Mouse (Mus musculus): ENCODE results near the gene Pcolce. TPM values are rescaled to one million over a fixed set of nuclear protein-coding genes. Genes with fewer than 3 reads are reported as not detected.

The Pcolce gene
- polyA plus RNA-seq, 1 experiment = 368 TPM

DNA sequence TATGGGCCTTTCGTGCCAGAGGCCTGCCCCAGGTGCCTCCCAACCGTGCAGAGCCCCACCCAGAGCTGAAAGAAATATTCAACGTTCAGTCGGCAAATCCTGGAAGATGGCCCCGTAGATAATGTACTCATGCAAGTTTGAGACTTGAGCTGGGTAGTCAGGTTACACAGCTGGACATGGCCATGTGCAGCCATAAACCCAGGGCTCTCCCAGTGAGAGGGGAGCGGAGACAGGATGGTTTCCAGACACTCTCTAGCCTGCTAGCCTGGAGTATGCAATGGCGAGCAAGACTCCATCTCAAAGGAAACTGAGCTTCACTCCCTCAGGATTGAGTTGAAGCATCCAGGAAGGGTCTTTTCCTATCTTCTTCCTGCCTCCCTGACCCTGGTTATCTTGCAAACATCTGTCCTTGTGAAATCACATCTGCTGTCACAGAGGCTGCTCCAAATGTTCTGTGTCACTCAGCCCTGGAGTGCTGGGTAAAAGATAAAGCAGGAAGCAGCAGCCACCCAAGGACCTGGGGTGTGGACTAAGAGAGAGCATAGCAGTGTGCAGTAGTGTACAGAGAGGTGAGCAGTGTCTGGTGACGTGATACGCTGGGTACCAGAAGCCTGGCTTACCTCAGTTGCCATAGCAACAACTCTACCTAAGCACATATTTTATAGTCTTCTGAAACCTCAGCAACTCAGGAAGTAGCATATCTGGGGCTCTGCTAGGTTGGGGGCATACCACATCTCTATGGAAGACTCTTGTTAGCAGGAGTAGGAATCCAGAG lies 34.4 kb upstream of the Pcolce start:
- Histone ChIP-seq H3K27me3 (ENCODE audit: control insufficient read depth, insufficient read depth, insufficient read length) (no peaks in the 10 kb centered on the region), H3K4me2 (ENCODE audit: low read depth) (no peak overlapping the region), H3K79me2 (ENCODE audit: control insufficient read depth, insufficient read depth) (no peaks in the 10 kb centered on the region), H3ac (ENCODE audit: control insufficient read depth, insufficient read length) (no peak overlapping the region), H3K36me3 (ENCODE audit: control insufficient read depth, insufficient read depth) (no peaks in the 10 kb centered on the region), H3K4me3 (no peak overlapping the region)
- TF ChIP-seq MYOD1 (IDR thresholded peaks at IDR 0.05; ENCODE audit: control insufficient read depth in 1 of 3, insufficient read length in 2 of 3, low read depth in 2 of 3) = no peak
- no peak for TF ChIP-seq POLR2AphosphoS2 (IDR thresholded peaks at IDR 0.05; ENCODE audit: insufficient read length, low read depth)
- TF ChIP-seq MYOG (IDR thresholded peaks at IDR 0.05; ENCODE audit: control insufficient read depth in 1 of 3, insufficient read depth in 1 of 3, insufficient read length in 2 of 3, low read depth in 2 of 3) = no peak
- no peak for TF ChIP-seq TCF3 (IDR thresholded peaks at IDR 0.05; ENCODE audit: insufficient read length, low read depth)
- TF ChIP-seq POLR2A (IDR thresholded peaks at IDR 0.05; ENCODE audit: insufficient read length, low read depth) = no peak
- no peak for TF ChIP-seq SRF (IDR thresholded peaks at IDR 0.05; ENCODE audit: control insufficient read depth, insufficient read length, low read depth)
- no peak for TF ChIP-seq REST (IDR thresholded peaks at IDR 0.05; ENCODE audit: insufficient read depth, insufficient read length)
- no peak for TF ChIP-seq TCF12 (IDR thresholded peaks at IDR 0.05; ENCODE audit: insufficient read depth, poor library complexity, severe bottlenecking)
- TF ChIP-seq E2F4 (IDR thresholded peaks at IDR 0.05; ENCODE audit: insufficient read depth) = no peak
- TF ChIP-seq CEBPB (IDR thresholded peaks at IDR 0.05; ENCODE audit: insufficient read depth, poor library complexity, severe bottlenecking) = no peak
- no peak for TF ChIP-seq MAX (IDR thresholded peaks at IDR 0.05; ENCODE audit: low read depth)
- TF ChIP-seq USF1 (IDR thresholded peaks at IDR 0.05; ENCODE audit: low read depth) = no peak

DNA sequence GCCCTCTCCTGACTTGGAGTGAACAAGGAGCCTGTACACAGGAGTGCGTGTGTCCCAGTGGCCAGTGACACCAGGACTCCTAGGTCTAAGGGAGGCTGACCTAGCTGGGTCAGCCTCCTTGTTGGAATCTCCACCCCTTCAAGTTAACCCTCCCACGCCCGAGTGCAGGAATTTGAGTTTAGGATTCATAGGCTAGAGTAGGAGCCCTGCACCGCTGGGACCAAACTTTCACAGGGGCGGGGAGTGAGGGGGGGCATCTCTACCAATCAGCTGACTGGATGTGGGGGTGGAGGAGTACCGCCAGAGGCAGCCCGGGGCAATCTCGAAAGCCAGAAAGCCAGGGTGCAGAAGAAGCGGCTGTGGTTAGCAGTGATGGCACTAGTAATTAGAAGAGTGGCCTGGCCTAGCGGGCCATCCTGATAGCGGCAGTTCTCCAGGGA lies 32.1 kb upstream of the Pcolce start, which contains the start of gene Irs3:
Gene Irs3, minus strand, starts transcription at position 63 of the 440 bp plus-strand sequence.
- no peak for TF ChIP-seq MYOG (IDR thresholded peaks at IDR 0.05; ENCODE audit: control insufficient read depth in 1 of 3, insufficient read depth in 1 of 3, insufficient read length in 2 of 3, low read depth in 2 of 3)
- TF ChIP-seq CEBPB (IDR thresholded peaks at IDR 0.05; ENCODE audit: insufficient read depth, poor library complexity, severe bottlenecking) = no peak
- no peak for TF ChIP-seq POLR2A (IDR thresholded peaks at IDR 0.05; ENCODE audit: insufficient read length, low read depth)
- no peak for TF ChIP-seq POLR2AphosphoS2 (IDR thresholded peaks at IDR 0.05; ENCODE audit: insufficient read length, low read depth)
- no peak for TF ChIP-seq REST (IDR thresholded peaks at IDR 0.05; ENCODE audit: insufficient read depth, insufficient read length)
- TF ChIP-seq SRF (IDR thresholded peaks at IDR 0.05; ENCODE audit: control insufficient read depth, insufficient read length, low read depth) = no peak
- no peak for TF ChIP-seq USF1 (IDR thresholded peaks at IDR 0.05; ENCODE audit: low read depth)
- TF ChIP-seq E2F4 (IDR thresholded peaks at IDR 0.05; ENCODE audit: insufficient read depth) = no peak
- no peak for TF ChIP-seq TCF12 (IDR thresholded peaks at IDR 0.05; ENCODE audit: insufficient read depth, poor library complexity, severe bottlenecking)
- no peak for TF ChIP-seq MAX (IDR thresholded peaks at IDR 0.05; ENCODE audit: low read depth)
- TF ChIP-seq TCF3 (IDR thresholded peaks at IDR 0.05; ENCODE audit: insufficient read length, low read depth) = no peak
- TF ChIP-seq MYOD1 (IDR thresholded peaks at IDR 0.05; ENCODE audit: control insufficient read depth in 1 of 3, insufficient read length in 2 of 3, low read depth in 2 of 3) = no peak
- Histone ChIP-seq H3K79me2 (ENCODE audit: control insufficient read depth, insufficient read depth) (no peaks in the 10 kb centered on the region), H3K36me3 (ENCODE audit: control insufficient read depth, insufficient read depth) (no peaks in the 10 kb centered on the region), H3ac (ENCODE audit: control insufficient read depth, insufficient read length) (no peak within 1 kb of the TSS), H3K4me2 (ENCODE audit: low read depth) (no peak within 1 kb of the TSS), H3K4me3 (no peak within 1 kb of the TSS), H3K27me3 (ENCODE audit: control insufficient read depth, insufficient read depth, insufficient read length) (no peaks in the 10 kb centered on the region)

DNA sequence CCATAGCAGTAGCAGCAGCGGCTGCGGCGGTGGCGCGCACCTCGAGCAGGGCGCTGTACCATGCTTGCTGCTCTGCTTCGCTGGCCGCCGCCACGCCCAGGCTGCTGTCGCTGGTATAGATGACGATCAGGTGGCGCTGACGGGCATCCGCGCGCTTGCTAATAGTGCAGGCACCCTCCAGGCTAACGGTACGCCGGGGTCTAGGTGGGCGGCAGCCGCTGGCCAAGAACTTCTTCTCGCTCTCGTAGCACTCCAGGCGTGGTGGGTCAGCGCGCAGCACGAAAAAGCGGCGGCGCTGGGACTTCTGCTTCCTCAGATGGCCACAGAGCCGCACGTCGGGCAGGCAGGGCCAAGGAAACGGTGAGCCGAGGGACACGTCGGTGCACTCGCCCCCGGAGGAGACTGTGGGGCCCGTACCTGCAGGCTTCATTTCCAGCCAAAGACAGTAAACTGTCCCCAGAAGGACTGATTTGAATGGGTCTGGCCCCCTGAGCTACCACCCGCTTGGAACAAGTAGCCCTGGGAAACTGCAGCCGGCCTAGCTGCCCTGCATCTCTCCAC lies 31.6 kb upstream of the Pcolce start:
- Histone ChIP-seq H3K36me3 (ENCODE audit: control insufficient read depth, insufficient read depth) (peaks cover 2% of the 10 kb centered on the region), H3K79me2 (ENCODE audit: control insufficient read depth, insufficient read depth) (no peaks in the 10 kb centered on the region), H3K4me2 (ENCODE audit: low read depth) (no peak overlapping the region), H3ac (ENCODE audit: control insufficient read depth, insufficient read length) (no peak overlapping the region), H3K4me3 (no peak overlapping the region), H3K27me3 (ENCODE audit: control insufficient read depth, insufficient read depth, insufficient read length) (no peaks in the 10 kb centered on the region)
- TF ChIP-seq REST (IDR thresholded peaks at IDR 0.05; ENCODE audit: insufficient read depth, insufficient read length) (no peak), MYOD1 (IDR thresholded peaks at IDR 0.05; ENCODE audit: control insufficient read depth in 1 of 3, insufficient read length in 2 of 3, low read depth in 2 of 3) (no peak), POLR2AphosphoS2 (IDR thresholded peaks at IDR 0.05; ENCODE audit: insufficient read length, low read depth) (no peak), MAX (IDR thresholded peaks at IDR 0.05; ENCODE audit: low read depth) (no peak), TCF12 (IDR thresholded peaks at IDR 0.05; ENCODE audit: insufficient read depth, poor library complexity, severe bottlenecking) (no peak), CEBPB (IDR thresholded peaks at IDR 0.05; ENCODE audit: insufficient read depth, poor library complexity, severe bottlenecking) (no peak), TCF3 (IDR thresholded peaks at IDR 0.05; ENCODE audit: insufficient read length, low read depth) (no peak), SRF (IDR thresholded peaks at IDR 0.05; ENCODE audit: control insufficient read depth, insufficient read length, low read depth) (no peak), E2F4 (IDR thresholded peaks at IDR 0.05; ENCODE audit: insufficient read depth) (no peak), POLR2A (IDR thresholded peaks at IDR 0.05; ENCODE audit: insufficient read length, low read depth) (no peak), USF1 (IDR thresholded peaks at IDR 0.05; ENCODE audit: low read depth) (no peak), MYOG (IDR thresholded peaks at IDR 0.05; ENCODE audit: control insufficient read depth in 1 of 3, insufficient read depth in 1 of 3, insufficient read length in 2 of 3, low read depth in 2 of 3) (no peak)

DNA sequence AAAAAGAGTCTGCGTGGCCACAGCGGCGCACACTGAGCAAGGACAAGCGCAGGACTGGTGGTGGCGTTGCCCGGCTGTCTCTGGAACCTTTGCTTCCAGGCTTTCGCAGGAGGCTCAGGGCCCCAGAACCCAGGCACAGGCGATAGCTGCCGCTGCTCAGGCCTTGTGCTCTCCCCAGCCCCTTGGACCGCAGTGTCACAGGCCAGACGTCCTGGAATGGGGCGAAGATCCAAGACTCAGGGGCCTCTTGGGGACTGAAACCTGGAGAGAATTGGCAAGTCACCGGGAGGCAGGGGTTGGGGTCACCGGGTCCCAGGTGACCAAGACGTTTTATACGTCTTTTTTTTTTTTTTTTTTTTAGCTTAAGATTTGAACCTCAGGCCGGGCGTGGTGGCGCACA lies 30.9 kb upstream of the Pcolce start:
- Histone ChIP-seq H3ac (ENCODE audit: control insufficient read depth, insufficient read length) (no peak overlapping the region), H3K4me3 (no peak overlapping the region), H3K36me3 (ENCODE audit: control insufficient read depth, insufficient read depth) (peaks cover 3% of the 10 kb centered on the region), H3K4me2 (ENCODE audit: low read depth) (no peak overlapping the region), H3K27me3 (ENCODE audit: control insufficient read depth, insufficient read depth, insufficient read length) (no peaks in the 10 kb centered on the region), H3K79me2 (ENCODE audit: control insufficient read depth, insufficient read depth) (no peaks in the 10 kb centered on the region)
- no peak for TF ChIP-seq USF1 (IDR thresholded peaks at IDR 0.05; ENCODE audit: low read depth)
- TF ChIP-seq CEBPB (IDR thresholded peaks at IDR 0.05; ENCODE audit: insufficient read depth, poor library complexity, severe bottlenecking) = no peak
- TF ChIP-seq E2F4 (IDR thresholded peaks at IDR 0.05; ENCODE audit: insufficient read depth) = no peak
- TF ChIP-seq TCF3 (IDR thresholded peaks at IDR 0.05; ENCODE audit: insufficient read length, low read depth) = no peak

Data from myocyte (in vitro differentiated cells).